Mouse (Mus musculus) liver, adult 2 months (tissue): ENCODE measurements around the gene Kif3b. TPM values are rescaled to one million over a fixed set of nuclear protein-coding genes. Genes with fewer than 3 reads are reported as not detected.

Experiments
- DNase-seq: peaks from one replicate; pipeline ENCODE4 v3.0.0-alpha.2; 2011; ENCODE audit warnings: low read depth, low spot score; ENCODE audit errors: extremely low read depth
- H3K27ac ChIP-seq: fragments of 200-500 bp; replicated peaks from 2 replicates; pipeline ENCODE4 v1.5.1; 2012; ENCODE audit warnings: low read depth, mild to moderate bottlenecking, control low read depth, inconsistent platforms, low read length; ENCODE audit not compliant: insufficient read depth
- H3K27me3 ChIP-seq: fragments of 200-500 bp; 2 replicates; pipeline ENCODE4 v1.6.1; 2012; ENCODE audit warnings: mild to moderate bottlenecking, moderate library complexity, low read length, inconsistent platforms; ENCODE audit not compliant: control insufficient read depth, insufficient read depth
- H3K36me3 ChIP-seq: fragments of 200-500 bp; 2 replicates; pipeline ENCODE4 v1.6.1; 2012; ENCODE audit warnings: low read length, inconsistent platforms; ENCODE audit not compliant: control insufficient read depth, insufficient read depth
- H3K4me1 ChIP-seq: fragments of 200-500 bp; 2 replicates; pipeline ENCODE4 v1.6.1; 2011; ENCODE audit warnings: low read length; ENCODE audit not compliant: control insufficient read depth, insufficient read depth
- H3K4me3 ChIP-seq: fragments of 200-500 bp; 2 replicates; pipeline ENCODE4 v1.5.1; 2011; ENCODE audit warnings: low read depth, mild to moderate bottlenecking, control low read depth, low read length, moderate library complexity; ENCODE audit not compliant: insufficient read depth
- H3K79me2 ChIP-seq: fragments of 200-500 bp; 2 replicates; pipeline ENCODE4 v1.6.1; 2012; ENCODE audit warnings: inconsistent platforms, mild to moderate bottlenecking, low read length, moderate library complexity; ENCODE audit not compliant: control insufficient read depth, insufficient read depth
- H3K9ac ChIP-seq: fragments of 200-500 bp; 2 replicates; pipeline ENCODE4 v1.6.1; 2012; ENCODE audit warnings: low read depth, mild to moderate bottlenecking, control low read depth, inconsistent platforms, low read length
- CTCF ChIP-seq: fragments of 200-500 bp; IDR thresholded peaks from 2 replicates; pipeline ENCODE4 v1.5.1; 2011; ENCODE audit warnings: low read depth, low read length, control low read depth
- POLR2A ChIP-seq: fragments of 200-500 bp; IDR thresholded peaks from 2 replicates; pipeline ENCODE4 v1.6.1; 2011; ENCODE audit warnings: low read length, control low read depth; ENCODE audit not compliant: insufficient read depth; ENCODE audit errors: extremely low read depth
- WGBS: fragments of 180-500 bp; shearing (Covaris S2); methylation state at CpG from one replicate; pipeline ENCODE4 v1.1.7; 2018; 5-methylcytosine and 5-hydroxymethylcytosine counted together
- polyA plus RNA-seq: library from polyadenylated mRNA; depleted of rRNA; stranded (reverse); fragments of >200 nt; gene quantifications from 2 replicates; pipeline ENCODE4 v1.2.3, GENCODE M21; 2012
- total RNA-seq: library from RNA; depleted of rRNA; stranded (reverse); fragments of >200 nt; gene quantifications from 2 replicates; pipeline ENCODE4 v1.2.3, GENCODE M21; 2014

Kif3b gene
- total and polyA plus RNA-seq, 2 experiments = 2.8 to 5.4 TPM

- H3K79me2 ChIP-seq = no peaks in the 10 kb centered on the region
- H3K4me1 ChIP-seq = no peaks in the 10 kb centered on the region
- H3K4me3 ChIP-seq = no peak overlapping the region
- TF ChIP-seq POLR2A (no peak), CTCF (no peak)
- 77% methylated on average over 2 of the region's 2 CpGs for WGBS
- DNase-seq = no peak
- no peaks in the 10 kb centered on the region for H3K36me3 ChIP-seq
- no peak overlapping the region for H3K27ac ChIP-seq
- no peaks in the 10 kb centered on the region for H3K27me3 ChIP-seq
- H3K9ac ChIP-seq = no peak overlapping the region
Observed at GRCm38 (mm10) chr2:153336117-153336516, 44.9 kb downstream of the Kif3b start.

- Histone ChIP-seq H3K36me3 (no peaks in the 10 kb centered on the region), H3K4me3 (no peak overlapping the region), H3K79me2 (no peaks in the 10 kb centered on the region), H3K27me3 (no peaks in the 10 kb centered on the region), H3K27ac (0 out of 2 replicates have a peak overlapping the region, but pooled peaks have one; percentile 4), H3K4me1 (no peaks in the 10 kb centered on the region), H3K9ac (no peak overlapping the region)
- 78% methylated on average over 9 of the region's 9 CpGs for WGBS
- no peak for DNase-seq
- TF ChIP-seq CTCF (no peak), POLR2A (no peak)
Observed at GRCm38 (mm10) chr2:153338361-153339350, 47.4 kb downstream of the Kif3b start.

- WGBS = 29% methylated on average over 6 of the region's 6 CpGs
- no peak overlapping the region for H3K4me3 ChIP-seq
- H3K27me3 ChIP-seq = no peaks in the 10 kb centered on the region
- 0 out of 2 replicates have a peak, but pooled peaks cover 7% of the 10 kb centered on the region for H3K79me2 ChIP-seq
- no peak for TF ChIP-seq CTCF
- no peak for TF ChIP-seq POLR2A
- H3K27ac ChIP-seq = no peak overlapping the region
- no peak overlapping the region for H3K9ac ChIP-seq
- 0 out of 2 replicates have a peak, but pooled peaks cover under 1% of the 10 kb centered on the region for H3K4me1 ChIP-seq
- no peaks in the 10 kb centered on the region for H3K36me3 ChIP-seq
- peak; percentile 69 for DNase-seq
Observed at GRCm38 (mm10) chr2:153342166-153342565, 51.0 kb downstream of the Kif3b start.

- Histone ChIP-seq H3K27ac (no peak overlapping the region), H3K4me1 (0 out of 2 replicates have a peak, but pooled peaks cover 2% of the 10 kb centered on the region), H3K9ac (no peak overlapping the region), H3K27me3 (no peaks in the 10 kb centered on the region), H3K36me3 (no peaks in the 10 kb centered on the region), H3K79me2 (0 out of 2 replicates have a peak, but pooled peaks cover 7% of the 10 kb centered on the region), H3K4me3 (no peak overlapping the region)
- WGBS = 32% methylated on average over 3 of the region's 3 CpGs
- TF ChIP-seq POLR2A (no peak), CTCF (no peak)
- no peak for DNase-seq
Observed at GRCm38 (mm10) chr2:153342602-153343001, 51.4 kb downstream of the Kif3b start.

- no peak overlapping the region for H3K27ac ChIP-seq
- TF ChIP-seq CTCF (no peak), POLR2A (no peak)
- H3K36me3 ChIP-seq = no peaks in the 10 kb centered on the region
- 0 out of 2 replicates have a peak, but pooled peaks cover 7% of the 10 kb centered on the region for H3K79me2 ChIP-seq
- H3K9ac ChIP-seq = no peak overlapping the region
- H3K27me3 ChIP-seq = no peaks in the 10 kb centered on the region
- no peak overlapping the region for H3K4me3 ChIP-seq
- H3K4me1 ChIP-seq = 0 out of 2 replicates have a peak, but pooled peaks cover 2% of the 10 kb centered on the region
- DNase-seq = no peak
Observed at GRCm38 (mm10) chr2:153343191-153343590, 52.0 kb downstream of the Kif3b start.
